Mouse (Mus musculus): ENCODE results near the gene Atpaf1. TPM values are rescaled to one million over a fixed set of nuclear protein-coding genes. Genes with fewer than 3 reads are reported as not detected.

Atpaf1 gene
- polyA plus RNA-seq (2012; rRNA removed): 5.5 and 8.5 TPM in 2 replicates
- 15.0 and 22.0 TPM in 2 replicates for polyA plus RNA-seq (2014; fragmentation: Nextera tagmentation; extraction: Ambion mirVana)

DNA sequence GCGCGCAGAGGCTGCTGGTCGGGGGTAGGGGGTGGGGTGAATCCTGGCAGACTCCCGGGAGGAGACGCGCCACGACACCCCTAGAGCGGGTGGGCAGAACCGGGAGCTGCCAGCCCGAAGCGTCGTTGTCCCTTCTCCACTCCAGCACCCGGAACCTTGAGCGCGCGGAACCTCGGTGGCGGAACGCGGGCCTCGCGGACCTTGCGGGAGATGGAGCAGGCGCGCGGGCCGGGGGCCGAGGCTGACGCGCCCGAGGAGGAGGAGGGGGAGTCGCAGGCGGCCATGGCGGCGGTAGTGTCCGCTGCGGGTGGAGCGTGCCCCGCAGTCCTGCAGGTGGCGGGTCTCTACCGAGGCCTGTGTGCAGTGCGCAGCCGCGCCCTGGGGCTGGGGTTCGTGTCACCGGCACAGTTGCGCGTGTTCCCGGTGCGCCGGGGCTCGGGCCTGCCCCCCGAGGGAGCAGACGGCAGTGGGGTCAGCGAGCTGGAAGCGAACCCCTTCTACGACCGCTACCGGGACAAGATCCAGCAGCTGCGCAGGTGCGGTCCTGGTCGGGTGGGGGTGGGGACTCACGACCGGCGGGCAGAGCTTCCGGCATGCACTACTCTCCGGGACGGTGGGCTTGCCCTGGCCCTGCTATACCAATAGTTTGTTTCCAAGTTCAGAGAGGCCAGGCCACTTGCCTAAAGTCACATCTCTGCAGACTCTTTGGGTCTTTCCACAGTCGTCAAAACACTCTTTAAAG lies at the start of gene Atpaf1:
Gene Atpaf1 (plus strand): TSS at position 44 of the 742 bp plus-strand sequence.
- TF ChIP-seq EP300 (IDR thresholded peaks at IDR 0.05; ENCODE audit: low read depth): no peak
- peak; percentile 40 for TF ChIP-seq CTCF (IDR thresholded peaks at IDR 0.05; ENCODE audit: low read depth)
- Histone ChIP-seq H3K4me1 (replicated peaks; ENCODE audit: control insufficient read depth in 2 of 2, insufficient read depth in 2 of 2, low read length in 1 of 2) (peaks cover 7 to 11% of the 10 kb centered on the region in 2 experiments), H3K36me3 (replicated peaks; ENCODE audit: control insufficient read depth, insufficient read depth, low read depth) (peaks cover 3% of the 10 kb centered on the region; the same call in 1 of the 2 replicates), H3K9me3 (ENCODE audit: control insufficient read depth, low read length) (no peaks in the 10 kb centered on the region), H3K9ac (replicated peaks) (peak within 1 kb of the TSS; percentile 83), H3K4me2 (ENCODE audit: low read depth) (peak within 1 kb of the TSS; percentile 65), H3K27me3 (ENCODE audit: control insufficient read depth, insufficient read depth, low read length) (no peaks in the 10 kb centered on the region), H3K27ac (peak within 1 kb of the TSS; percentile 39), H3K4me3 (ENCODE audit: insufficient read depth in 1 of 2, low read depth in 2 of 2, low read length in 2 of 2) (peak within 1 kb of the TSS; percentile 56 to 85)
- ATAC-seq (ENCODE audit: insufficient read depth) (peak; percentile 81), DNase-seq (ENCODE audit: low read depth in 3 of 3, low spot score in 3 of 3) (peak; percentile 18 to 40 (median 39))
- under 1% methylated on average over 69 of the region's 69 CpGs for WGBS (ENCODE audit: insufficient replicate concordance)

DNA sequence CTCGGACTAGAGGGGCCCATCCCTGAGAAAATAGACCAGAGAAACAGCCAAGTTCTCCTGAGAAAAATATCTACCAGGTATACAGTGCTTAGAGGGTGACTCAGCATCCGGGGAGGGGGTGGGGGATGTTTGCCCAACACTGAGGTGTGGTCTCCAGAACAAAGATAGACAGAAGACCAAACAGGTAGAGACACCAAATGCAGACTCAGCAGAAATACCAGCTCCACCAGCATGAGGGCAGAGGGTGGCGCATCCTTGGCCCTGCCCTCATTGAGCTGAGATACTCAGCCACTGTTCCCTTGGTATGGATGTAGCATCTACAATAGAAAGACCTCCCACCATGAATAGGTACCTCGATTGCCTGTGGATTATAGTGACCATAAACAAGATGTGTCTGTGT lies 49.7 kb upstream of the Atpaf1 start:
- no peak overlapping the region for H3K9ac ChIP-seq (replicated peaks)
- H3K27ac ChIP-seq: no peak overlapping the region
- no peak for DNase-seq (ENCODE audit: low read depth in 3 of 3, low spot score in 3 of 3)
- H3K27me3 ChIP-seq (ENCODE audit: control insufficient read depth, insufficient read depth, low read length): no peaks in the 10 kb centered on the region
- no peak for ATAC-seq (ENCODE audit: insufficient read depth)
- TF ChIP-seq EP300 (IDR thresholded peaks at IDR 0.05; ENCODE audit: low read depth) (no peak), CTCF (IDR thresholded peaks at IDR 0.05; ENCODE audit: low read depth) (no peak)
- WGBS (ENCODE audit: insufficient replicate concordance): 54% methylated on average over 4 of the region's 4 CpGs
- H3K4me1 ChIP-seq (replicated peaks; ENCODE audit: control insufficient read depth in 2 of 2, insufficient read depth in 2 of 2, low read length in 1 of 2): peaks cover 9 to 18% of the 10 kb centered on the region in 2 experiments; a peak in 3 of 4 replicates
- H3K4me2 ChIP-seq (ENCODE audit: low read depth): no peak overlapping the region
- no peak overlapping the region for H3K4me3 ChIP-seq (ENCODE audit: insufficient read depth in 1 of 2, low read depth in 2 of 2, low read length in 2 of 2)
- H3K9me3 ChIP-seq (ENCODE audit: control insufficient read depth, low read length): no peaks in the 10 kb centered on the region
- H3K36me3 ChIP-seq (replicated peaks; ENCODE audit: control insufficient read depth, insufficient read depth, low read depth): no peaks in the 10 kb centered on the region

DNA sequence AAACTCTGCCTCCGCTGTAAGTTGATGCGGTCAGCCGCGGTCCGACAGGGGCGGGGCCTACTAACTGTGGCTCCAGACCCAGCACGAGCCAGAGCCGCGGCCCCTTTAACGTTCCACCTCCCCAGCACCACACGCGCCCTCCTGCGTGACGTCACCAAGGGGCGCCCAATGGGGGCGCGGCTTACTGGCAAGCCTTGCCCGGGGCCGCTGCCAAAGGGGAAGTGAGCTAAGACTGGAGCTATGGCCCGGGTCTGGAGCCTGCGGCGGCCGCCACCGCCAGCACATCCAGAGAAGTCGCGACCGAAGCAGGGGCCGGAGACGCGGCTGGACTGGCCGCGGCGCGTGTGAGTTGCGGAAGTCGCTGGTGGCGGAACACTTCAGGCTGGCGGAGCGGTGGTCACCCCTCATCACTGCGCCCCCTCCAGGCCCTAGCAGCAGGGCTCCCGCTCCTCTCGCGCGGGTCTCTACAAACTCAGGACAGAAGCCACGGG lies 47.0 kb upstream of the Atpaf1 start, which contains the start of gene Efcab14:
Gene Efcab14 (plus strand): TSS at position 194 of the 491 bp plus-strand sequence.
- peak within 1 kb of the TSS; percentile 87 for H3K4me2 ChIP-seq (ENCODE audit: low read depth)
- no peaks in the 10 kb centered on the region for H3K9me3 ChIP-seq (ENCODE audit: control insufficient read depth, low read length)
- H3K4me1 ChIP-seq (replicated peaks; ENCODE audit: control insufficient read depth in 2 of 2, insufficient read depth in 2 of 2, low read length in 1 of 2): peaks cover 9 to 13% of the 10 kb centered on the region in 2 experiments; a peak in 3 of 4 replicates
- DNase-seq (ENCODE audit: low read depth in 3 of 3, low spot score in 3 of 3) (peak; percentile 92 to 95 (median 94)), ATAC-seq (ENCODE audit: insufficient read depth) (peak; percentile 100)
- peak within 1 kb of the TSS; percentile 43 for H3K27ac ChIP-seq
- no peaks in the 10 kb centered on the region for H3K27me3 ChIP-seq (ENCODE audit: control insufficient read depth, insufficient read depth, low read length)
- peak within 1 kb of the TSS; percentile 93 for H3K9ac ChIP-seq (replicated peaks)
- WGBS (ENCODE audit: insufficient replicate concordance): under 1% methylated on average over 45 of the region's 45 CpGs
- TF ChIP-seq CTCF (IDR thresholded peaks at IDR 0.05; ENCODE audit: low read depth) (peak; percentile 68), EP300 (IDR thresholded peaks at IDR 0.05; ENCODE audit: low read depth) (no peak; the same call in 1 of the 2 replicates)
- peak within 1 kb of the TSS; percentile 73 to 94 for H3K4me3 ChIP-seq (ENCODE audit: insufficient read depth in 1 of 2, low read depth in 2 of 2, low read length in 2 of 2)
- peaks cover 10% of the 10 kb centered on the region for H3K36me3 ChIP-seq (replicated peaks; ENCODE audit: control insufficient read depth, insufficient read depth, low read depth)

DNA sequence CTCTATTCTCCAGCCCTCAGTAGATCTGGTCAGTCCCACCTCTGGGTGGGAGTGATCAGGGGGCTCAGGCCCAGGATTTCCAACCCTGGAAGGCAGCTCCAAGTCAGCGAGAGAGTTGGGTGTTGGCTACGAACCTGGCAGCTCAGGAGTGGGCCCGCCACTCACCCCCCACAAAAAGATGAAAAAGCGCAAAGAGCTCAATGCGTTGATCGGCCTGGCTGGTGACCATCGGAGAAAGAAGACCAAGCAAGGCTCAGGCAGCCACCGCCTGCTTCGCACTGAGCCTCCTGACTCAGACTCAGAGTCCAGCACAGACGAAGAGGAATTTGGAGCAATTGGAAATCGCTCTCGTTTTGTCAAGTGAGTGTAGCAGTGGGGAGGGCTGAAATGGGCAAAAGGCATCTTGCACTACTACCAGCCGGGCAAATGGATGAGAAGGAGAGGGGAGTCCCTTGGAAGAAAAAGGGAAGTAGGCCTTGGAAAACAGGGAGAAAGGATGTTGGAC lies 46.1 kb upstream of the Atpaf1 start:
- no peak overlapping the region; the same call in 1 of the 2 replicates for H3K27ac ChIP-seq
- peak overlapping the region; percentile 87 for H3K4me2 ChIP-seq (ENCODE audit: low read depth)
- no peaks in the 10 kb centered on the region for H3K9me3 ChIP-seq (ENCODE audit: control insufficient read depth, low read length)
- peak overlapping the region; percentile 73 to 94 for H3K4me3 ChIP-seq (ENCODE audit: insufficient read depth in 1 of 2, low read depth in 2 of 2, low read length in 2 of 2)
- H3K36me3 ChIP-seq (replicated peaks; ENCODE audit: control insufficient read depth, insufficient read depth, low read depth): peaks cover 16% of the 10 kb centered on the region
- no peaks in the 10 kb centered on the region for H3K27me3 ChIP-seq (ENCODE audit: control insufficient read depth, insufficient read depth, low read length)
- WGBS (ENCODE audit: insufficient replicate concordance): 16% methylated on average over 13 of the region's 13 CpGs
- TF ChIP-seq EP300 (IDR thresholded peaks at IDR 0.05; ENCODE audit: low read depth) (no peak), CTCF (IDR thresholded peaks at IDR 0.05; ENCODE audit: low read depth) (no peak)
- peaks cover 9 to 11% of the 10 kb centered on the region in 2 experiments; a peak in 3 of 4 replicates for H3K4me1 ChIP-seq (replicated peaks; ENCODE audit: control insufficient read depth in 2 of 2, insufficient read depth in 2 of 2, low read length in 1 of 2)
- H3K9ac ChIP-seq (replicated peaks): peak overlapping the region; percentile 93
- ATAC-seq (ENCODE audit: insufficient read depth) (no peak), DNase-seq (ENCODE audit: low read depth in 3 of 3, low spot score in 3 of 3) (no peak)

DNA sequence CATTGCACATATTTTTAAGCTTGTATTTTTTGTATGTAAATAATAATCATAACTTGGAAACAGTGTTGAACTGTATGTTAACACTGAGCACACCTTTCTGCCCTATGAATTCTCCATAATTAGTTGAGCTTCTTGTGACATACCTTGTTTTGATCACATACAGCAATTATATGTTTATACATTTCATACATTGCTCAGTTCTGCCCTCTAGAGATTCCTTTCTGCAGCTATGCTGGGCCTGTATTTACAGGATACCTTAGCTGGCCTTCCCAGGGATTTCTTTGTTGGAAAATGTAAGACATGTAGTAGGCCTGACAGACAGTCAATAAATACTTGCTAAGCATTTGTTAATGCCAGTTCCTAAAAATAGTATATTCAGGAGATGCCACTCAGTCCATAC lies 42.0 kb upstream of the Atpaf1 start:
- no peak overlapping the region for H3K4me3 ChIP-seq (ENCODE audit: insufficient read depth in 1 of 2, low read depth in 2 of 2, low read length in 2 of 2)
- no peak overlapping the region for H3K4me2 ChIP-seq (ENCODE audit: low read depth)
- H3K36me3 ChIP-seq (replicated peaks; ENCODE audit: control insufficient read depth, insufficient read depth, low read depth): peaks cover 16% of the 10 kb centered on the region
- H3K27me3 ChIP-seq (ENCODE audit: control insufficient read depth, insufficient read depth, low read length): no peaks in the 10 kb centered on the region
- no peak for ATAC-seq (ENCODE audit: insufficient read depth)
- H3K27ac ChIP-seq: no peak overlapping the region
- H3K9me3 ChIP-seq (ENCODE audit: control insufficient read depth, low read length): no peaks in the 10 kb centered on the region
- peaks cover 9 to 11% of the 10 kb centered on the region in 2 experiments; a peak in 3 of 4 replicates for H3K4me1 ChIP-seq (replicated peaks; ENCODE audit: control insufficient read depth in 2 of 2, insufficient read depth in 2 of 2, low read length in 1 of 2)
- TF ChIP-seq CTCF (IDR thresholded peaks at IDR 0.05; ENCODE audit: low read depth) (no peak), EP300 (IDR thresholded peaks at IDR 0.05; ENCODE audit: low read depth) (no peak)
- H3K9ac ChIP-seq (replicated peaks): no peak overlapping the region
- DNase-seq (ENCODE audit: low read depth in 3 of 3, low spot score in 3 of 3): no peak
